Mouse (Mus musculus) frontal cortex, adult 2 months (tissue): ENCODE measurements at regions not wholly inside any gene's neighbourhood (a gene's known extent, or its start where the extent isn't known, plus 50 kb on each side); places are given as distances from the start of the nearest gene placed in this dataset.

Source experiments
- DNase-seq, 2 experiments: peaks; one replicate each; pipeline ENCODE4 v3.0.0; 2022; ENCODE audit warnings: low spot score in 1 of 2; ENCODE audit errors: extremely low spot score in 1 of 2

DNA sequence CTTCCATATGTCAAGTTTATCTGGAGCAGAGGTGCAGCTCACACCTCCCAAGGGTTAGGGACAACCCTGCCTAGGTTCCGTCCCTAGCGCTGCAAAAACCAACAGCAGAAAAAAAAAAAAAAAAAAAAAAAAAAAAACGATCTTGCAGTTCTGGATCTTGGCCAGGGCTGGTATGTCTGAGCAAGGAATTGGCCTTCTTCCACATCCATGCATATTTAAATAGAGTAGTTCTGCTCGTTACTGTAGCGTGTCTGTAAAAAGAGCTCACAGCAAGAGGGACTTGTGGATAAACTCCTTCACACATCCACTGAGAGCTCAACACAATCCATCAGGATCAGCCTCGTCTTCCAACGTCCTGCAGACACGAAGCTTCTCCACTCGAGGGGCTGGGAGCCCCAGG is 639.4 kb upstream of the Adam5 start:
- DNase-seq, result peak in 1 of 2 experiments; percentile 59

GRCm38 (mm10) chr8:25462492-25462891 is 638.3 kb upstream of the Adam5 start:
- DNase-seq, result no peak

GRCm38 (mm10) chr8:25455644-25456043 is 631.5 kb upstream of the Adam5 start:
- no peak for DNase-seq

DNA sequence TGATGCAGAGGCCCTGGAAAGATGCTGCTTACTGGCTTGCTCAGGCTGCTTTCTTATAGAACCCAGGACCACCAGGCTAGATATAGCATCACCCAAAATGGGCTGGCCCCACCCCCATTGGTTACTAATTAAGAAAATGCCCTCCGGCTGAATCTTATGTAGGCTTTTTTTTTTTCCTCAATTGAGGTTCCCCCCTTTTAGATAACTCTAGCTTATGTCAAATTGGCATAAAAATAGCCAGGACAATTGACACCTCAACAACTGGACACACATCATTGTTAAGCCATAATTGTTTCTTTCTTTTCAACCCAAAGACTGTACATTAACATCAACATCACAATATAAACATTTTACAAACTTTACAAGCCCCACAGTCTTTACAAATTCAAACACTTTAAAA is 630.8 kb upstream of the Adam5 start:
- DNase-seq, result no peak

GRCm38 (mm10) chr8:25453826-25454225 is 629.7 kb upstream of the Adam5 start:
- DNase-seq, result no peak

DNA sequence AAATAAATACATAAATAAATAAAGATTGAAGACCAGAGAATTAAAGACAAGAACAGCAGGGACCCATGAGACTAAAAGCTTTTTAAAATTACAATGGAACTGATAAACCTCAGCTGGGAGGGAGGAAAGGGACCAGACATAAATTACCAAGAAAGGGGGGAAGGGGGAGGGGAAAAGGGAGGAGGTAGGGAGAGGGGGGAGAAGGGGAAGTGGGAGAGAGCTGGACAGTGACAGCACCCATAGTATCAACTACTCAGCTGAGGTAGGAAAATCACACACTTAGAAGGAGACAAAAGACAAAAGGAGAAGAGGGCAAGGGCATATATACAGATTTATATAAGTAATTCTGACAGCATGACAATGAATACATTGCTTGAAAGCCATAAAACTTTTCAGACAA is 626.4 kb upstream of the Adam5 start:
- DNase-seq, result no peak

DNA sequence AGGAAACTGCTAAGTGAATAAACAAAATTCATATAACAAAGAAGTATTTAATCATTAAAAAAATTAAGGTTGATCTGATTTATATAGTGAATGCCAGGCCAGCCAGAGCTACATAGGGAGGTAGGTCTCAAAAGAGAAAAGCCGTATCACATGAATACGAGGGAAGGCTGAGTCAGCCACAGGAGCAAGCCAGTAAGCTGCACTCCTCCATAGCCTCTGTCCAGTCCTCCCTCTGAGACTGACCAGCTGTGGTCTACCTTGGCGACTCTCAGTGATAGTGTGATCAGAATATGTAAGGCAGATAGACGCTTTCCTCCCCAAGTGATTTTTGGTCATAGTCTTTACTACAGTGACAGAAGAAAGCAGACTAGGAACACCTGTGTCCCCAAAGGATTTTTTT is 625.4 kb upstream of the Adam5 start:
- no peak for DNase-seq

GRCm38 (mm10) chr8:25447900-25448299 is 623.7 kb upstream of the Adam5 start:
- DNase-seq, result no peak

DNA sequence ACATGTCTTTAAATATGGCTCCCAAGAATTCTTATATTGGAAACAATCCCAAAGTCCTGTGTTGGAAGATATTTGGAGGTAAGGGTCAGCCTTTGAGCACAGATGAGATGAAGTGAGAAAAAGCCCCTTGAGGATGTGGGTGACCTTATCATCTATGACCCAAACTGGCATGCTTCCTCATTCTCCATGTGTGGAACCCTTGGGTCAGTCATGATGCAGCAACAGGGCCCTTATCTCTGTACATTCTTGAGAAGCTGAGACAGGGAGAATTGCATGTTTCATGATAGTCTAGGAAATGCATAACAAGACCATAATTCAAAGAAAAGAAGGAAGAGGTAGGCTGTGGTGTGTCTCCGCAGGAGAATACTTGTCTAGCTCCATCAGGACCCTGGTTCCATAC is 621.8 kb upstream of the Adam5 start:
- DNase-seq, result no peak

- DNase-seq, result no peak
Observed at GRCm38 (mm10) chr8:25445054-25445453, 620.9 kb upstream of the Adam5 start.

DNA sequence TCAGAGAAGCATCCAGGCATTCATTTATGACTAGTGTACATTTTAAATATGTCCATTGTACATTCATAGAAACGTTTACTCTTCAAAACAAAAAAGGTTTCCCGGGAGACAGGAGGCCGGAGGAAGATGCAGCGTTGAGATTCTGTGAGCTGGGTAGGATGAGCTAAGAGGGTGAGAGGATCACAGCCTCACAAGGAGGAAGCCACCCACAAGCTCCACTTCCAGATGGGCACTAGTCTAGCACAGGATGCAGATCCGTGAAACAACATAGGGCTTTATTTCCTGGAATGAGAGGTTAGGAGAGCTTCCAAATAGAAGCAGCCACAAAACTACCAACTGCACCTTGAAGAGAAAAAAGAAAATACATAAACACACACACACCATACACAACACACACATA is 619.4 kb upstream of the Adam5 start:
- DNase-seq, result peak in 1 of 2 experiments; percentile 34

- DNase-seq, result no peak
Observed at GRCm38 (mm10) chr8:25441057-25441441, 616.9 kb upstream of the Adam5 start.

GRCm38 (mm10) chr8:25440391-25441056 is 616.4 kb upstream of the Adam5 start:
- DNase-seq, result peak in 1 of 2 experiments; percentile 60

- no peak for DNase-seq
Observed at GRCm38 (mm10) chr8:25439971-25440370, 615.8 kb upstream of the Adam5 start.

- DNase-seq, result peak in 1 of 2 experiments; percentile 22
Observed at GRCm38 (mm10) chr8:25438021-25438620, 614.0 kb upstream of the Adam5 start.

- no peak for DNase-seq
Observed at GRCm38 (mm10) chr8:25437178-25437577, 613.0 kb upstream of the Adam5 start.

GRCm38 (mm10) chr8:25430552-25430951 is 606.4 kb upstream of the Adam5 start:
- no peak for DNase-seq

DNA sequence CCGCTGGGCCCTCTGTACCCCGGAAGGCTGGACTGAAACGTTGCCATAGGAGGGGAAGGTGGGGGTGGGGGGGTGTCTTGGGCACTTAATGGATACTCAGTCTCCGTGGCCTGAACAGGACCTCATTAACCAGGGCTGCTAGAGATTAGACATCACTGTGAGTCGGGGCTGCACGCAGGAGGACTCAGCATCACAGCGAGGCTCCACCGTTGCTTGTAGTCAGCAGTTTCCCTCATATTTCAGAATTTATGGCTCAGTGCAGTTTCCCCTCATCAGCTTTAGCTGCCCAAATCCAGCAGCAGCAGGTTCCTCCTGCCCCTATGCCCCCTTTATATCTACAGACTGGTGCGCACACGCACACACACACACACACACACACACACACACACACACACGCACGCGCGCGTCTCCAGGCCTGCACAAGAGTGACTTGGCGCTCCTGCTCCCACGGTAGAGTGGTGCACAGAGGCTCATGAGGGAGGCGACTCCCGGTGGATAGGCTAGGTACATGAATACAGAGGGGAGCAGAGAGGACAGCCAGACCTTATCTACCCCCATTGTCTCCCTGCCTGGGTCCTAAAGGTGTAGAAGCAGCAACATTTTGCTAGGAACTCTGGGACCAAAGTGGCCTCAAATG is 605.8 kb upstream of the Adam5 start:
- DNase-seq, result no peak

DNA sequence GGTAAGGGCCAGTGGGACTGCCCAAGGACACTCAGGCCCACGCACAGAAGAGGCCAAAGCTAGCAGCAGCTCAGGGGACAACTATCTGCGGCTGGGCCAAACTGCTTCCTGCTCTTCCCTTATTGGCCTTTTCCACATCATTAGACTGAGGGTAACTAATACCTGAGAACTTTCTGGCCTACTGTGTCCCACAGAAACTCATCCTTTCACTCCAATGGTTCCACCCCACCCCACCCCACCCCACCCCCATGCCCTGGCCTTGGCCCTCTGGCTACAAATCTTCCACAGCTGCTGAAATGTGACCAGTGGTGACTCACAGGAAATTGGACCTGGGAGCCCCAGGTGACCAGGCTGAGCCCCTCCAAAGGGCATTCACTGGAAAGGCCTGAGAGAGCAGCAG is 604.6 kb upstream of the Adam5 start:
- no peak for DNase-seq

DNA sequence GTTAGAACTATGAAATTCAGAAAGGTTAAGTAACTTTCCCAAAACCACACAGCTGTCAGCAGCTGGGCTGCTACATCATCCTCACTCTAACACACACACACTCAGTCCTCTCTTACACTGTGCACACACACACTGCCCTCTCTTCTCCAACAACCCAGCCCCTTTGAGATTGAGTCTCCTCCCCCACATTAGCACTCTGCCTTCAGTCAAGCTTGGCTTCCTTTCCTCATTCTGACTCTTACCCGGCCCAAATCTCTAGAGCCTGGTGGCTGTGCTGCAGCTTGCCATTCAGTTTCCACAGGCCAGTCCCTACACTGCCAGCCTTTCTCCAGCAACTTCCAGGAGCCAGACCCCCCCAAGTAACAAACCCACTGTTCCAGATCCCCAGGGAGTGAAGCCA is 602.0 kb upstream of the Adam5 start:
- no peak for DNase-seq

DNA sequence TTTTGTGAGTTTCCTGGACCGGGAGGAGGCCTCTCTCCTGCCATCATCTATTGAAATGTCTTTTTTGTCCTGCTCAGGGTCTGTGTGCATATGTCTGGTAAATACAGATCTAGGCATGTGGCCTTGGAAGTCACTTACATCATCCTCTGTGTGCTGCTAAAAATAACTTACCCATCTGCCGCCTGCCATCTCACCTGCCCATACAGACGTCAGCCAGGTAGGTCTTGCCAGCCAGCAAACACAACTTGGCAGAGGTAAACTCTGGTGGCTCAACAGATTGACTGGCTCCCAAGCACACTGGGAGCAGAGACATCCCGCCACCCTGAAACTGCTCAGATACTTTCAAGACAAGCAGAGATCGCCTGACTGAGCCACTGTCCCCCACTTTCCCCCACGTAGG is 597.3 kb upstream of the Adam5 start:
- DNase-seq, result no peak

DNA sequence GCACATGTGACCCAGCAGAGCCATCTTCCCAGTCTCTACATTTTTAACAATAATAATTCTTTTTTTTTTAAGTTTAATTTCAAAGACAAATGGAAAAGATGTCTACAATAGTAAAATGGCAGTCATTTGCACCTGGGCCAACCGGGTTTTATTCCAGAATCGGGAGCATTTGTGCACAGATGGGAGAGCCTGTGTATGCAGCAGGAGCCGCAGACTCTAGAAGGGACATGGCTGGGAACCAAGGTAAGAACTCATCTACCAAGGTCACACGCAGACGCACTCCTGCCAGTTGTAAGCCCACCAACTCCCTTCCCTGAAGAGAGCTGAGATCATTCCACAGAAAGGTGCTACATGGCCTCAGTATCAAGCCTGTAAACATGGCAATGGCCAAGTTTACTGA is 586.4 kb upstream of the Adam5 start:
- no peak for DNase-seq
